Mouse (Mus musculus): Measurements from ENCODE around the gene Spata31d1a. TPM values are rescaled to one million over a fixed set of nuclear protein-coding genes. Genes with fewer than 3 reads are reported as not detected.
"Not testable (repeated sequence)": the region's sequence is repeated elsewhere in the genome, so short reads cannot be mapped to it uniquely, and the experiment has no call there.

The Spata31d1a gene
- polyA plus RNA-seq, 1 experiment from 2014 or later, result not detected

DNA sequence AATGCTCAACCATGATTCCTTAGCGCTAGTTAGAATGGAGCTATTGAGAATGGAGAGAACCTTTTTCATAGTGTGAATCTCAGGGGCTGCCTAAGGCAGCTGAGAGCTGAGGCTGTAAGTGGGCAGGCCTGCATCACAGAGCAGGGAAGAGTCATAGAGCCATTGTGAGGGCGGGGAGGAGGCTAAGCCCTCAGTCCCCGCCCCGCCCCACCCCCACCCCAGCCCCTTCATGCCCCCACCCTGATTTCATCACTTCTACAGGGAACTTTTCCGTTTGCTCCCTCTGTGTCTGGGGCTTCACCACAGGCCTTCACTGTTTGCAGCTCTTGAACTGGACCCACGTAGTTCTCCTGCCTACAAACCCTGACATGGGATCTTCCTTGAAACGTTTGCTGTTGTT lies 21.5 kb upstream of the Spata31d1a start, which contains the start of gene Spata31d1d:
Gene Spata31d1d (minus strand): TSS at position 101 of the 400 bp plus-strand sequence.
- ATAC-seq (ENCODE audit: insufficient number of reproducible peaks, insufficient read depth, low FRiP score, low TSS enrichment), result no peak

DNA sequence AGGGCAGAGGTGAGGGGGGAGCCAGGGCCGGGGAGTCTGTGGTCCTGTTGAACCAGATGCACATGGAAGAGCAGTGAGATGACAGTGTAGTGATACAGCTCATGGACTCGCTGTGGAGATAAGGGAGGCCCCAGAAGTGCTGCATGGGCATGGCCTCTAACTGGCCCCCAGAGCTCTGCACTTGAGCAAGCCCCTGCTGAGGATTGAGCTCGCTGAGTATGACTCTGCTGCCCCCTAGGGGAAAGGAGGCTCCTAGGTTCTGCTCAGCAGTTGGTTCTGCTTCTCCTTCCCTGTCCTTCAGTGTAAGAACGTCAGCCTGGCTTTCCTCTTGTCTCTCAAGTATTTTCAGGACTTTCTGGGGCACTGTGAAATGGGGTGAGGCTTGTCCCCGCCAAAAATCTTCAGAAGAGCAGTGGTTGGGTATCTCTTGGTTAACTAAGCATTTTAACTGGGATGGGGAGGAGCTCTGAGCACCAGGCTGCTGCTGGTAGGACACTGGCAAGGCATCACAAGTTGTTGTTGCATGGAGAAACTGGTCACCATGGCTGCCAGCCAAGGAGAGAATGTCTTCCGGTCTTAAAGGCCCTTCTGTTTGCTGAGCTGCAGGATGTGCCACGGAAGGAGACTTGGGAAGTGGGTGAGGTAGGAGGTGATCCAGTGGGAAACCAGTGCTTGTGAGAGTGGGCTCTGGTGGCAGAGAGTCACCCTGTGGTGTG lies 18.4 kb upstream of the Spata31d1a start:
- H3K27me3 ChIP-seq, result 0 out of 2 replicates have a peak, but pooled peaks cover 3% of the 10 kb centered on the region
- ATAC-seq (ENCODE audit: insufficient number of reproducible peaks, insufficient read depth, low FRiP score, low TSS enrichment), result peak; percentile 75
- no peak overlapping the region for H3K4me3 ChIP-seq
- no peak overlapping the region for H3K4me2 ChIP-seq (replicated peaks)
- H3K9me3 ChIP-seq, result no peaks in the 10 kb centered on the region
- H3K27ac ChIP-seq, result no peak overlapping the region
- peak overlapping the region; percentile 1; the same call in 1 of the 2 replicates for H3K9ac ChIP-seq
- no peaks in the 10 kb centered on the region for H3K4me1 ChIP-seq
- 31% methylated on average over 7 of the region's 7 CpGs for WGBS
- no peaks in the 10 kb centered on the region for H3K36me3 ChIP-seq

More for the DNA sequence above, 21.5 kb upstream of the Spata31d1a start, which contains the start of gene Spata31d1d:
- H3K4me1 ChIP-seq, result no peaks in the 10 kb centered on the region
- H3K27ac ChIP-seq, result no peak within 1 kb of the TSS
- H3K27me3 ChIP-seq, result 0 out of 2 replicates have a peak, but pooled peaks cover 3% of the 10 kb centered on the region
- no peak within 1 kb of the TSS for H3K9ac ChIP-seq
- WGBS, result 40% methylated on average over 7 of the region's 7 CpGs
- H3K36me3 ChIP-seq, result no peaks in the 10 kb centered on the region
- no peak within 1 kb of the TSS for H3K4me2 ChIP-seq (replicated peaks)
- no peaks in the 10 kb centered on the region for H3K9me3 ChIP-seq
- no peak within 1 kb of the TSS for H3K4me3 ChIP-seq

DNA sequence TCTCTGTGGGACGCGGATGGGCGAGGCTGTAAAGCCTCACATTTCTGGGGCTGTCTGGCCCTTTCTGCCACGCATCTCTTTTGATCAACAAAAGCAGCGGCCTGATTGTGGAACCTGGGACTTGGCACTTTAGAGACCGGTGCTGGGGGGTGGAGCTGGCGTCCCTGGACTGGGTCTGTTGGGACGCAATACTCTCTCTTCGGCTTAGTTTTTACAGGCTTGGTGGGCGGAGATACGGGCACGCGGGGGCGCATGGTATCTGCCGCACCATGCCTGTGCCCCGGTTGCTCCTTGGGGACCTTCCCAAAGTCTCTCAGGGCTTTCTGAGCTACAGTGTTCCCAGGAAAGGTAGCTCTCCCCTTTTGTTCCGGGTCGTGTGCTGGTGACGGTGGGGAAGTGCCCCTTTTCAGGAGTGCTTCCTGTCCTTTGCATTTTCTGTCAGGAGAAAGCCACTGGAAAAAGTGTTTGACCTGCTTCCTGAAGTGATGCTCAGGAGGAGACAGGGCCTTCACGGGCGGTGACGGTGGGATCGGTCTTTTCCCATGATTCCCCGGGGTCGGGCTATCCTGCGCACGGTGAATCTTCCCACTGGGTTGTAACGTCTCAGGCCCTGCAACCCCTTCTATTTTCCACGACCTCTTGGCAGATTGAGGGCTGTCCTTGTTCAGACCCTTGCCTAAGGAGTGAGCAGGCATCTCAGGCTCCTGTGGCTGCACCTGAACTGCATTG lies 16.2 kb upstream of the Spata31d1a start:
- Histone ChIP-seq H3K4me3 (no peak overlapping the region), H3K4me1 (no peaks in the 10 kb centered on the region), H3K4me2 (replicated peaks) (peak overlapping the region; percentile 32), H3K9me3 (no peaks in the 10 kb centered on the region), H3K27me3 (0 out of 2 replicates have a peak, but pooled peaks cover 3% of the 10 kb centered on the region), H3K9ac (no peak overlapping the region), H3K36me3 (no peaks in the 10 kb centered on the region), H3K27ac (no peak overlapping the region)
- ATAC-seq (ENCODE audit: insufficient number of reproducible peaks, insufficient read depth, low FRiP score, low TSS enrichment), result no peak
- 32% methylated on average over 29 of the region's 29 CpGs for WGBS

DNA sequence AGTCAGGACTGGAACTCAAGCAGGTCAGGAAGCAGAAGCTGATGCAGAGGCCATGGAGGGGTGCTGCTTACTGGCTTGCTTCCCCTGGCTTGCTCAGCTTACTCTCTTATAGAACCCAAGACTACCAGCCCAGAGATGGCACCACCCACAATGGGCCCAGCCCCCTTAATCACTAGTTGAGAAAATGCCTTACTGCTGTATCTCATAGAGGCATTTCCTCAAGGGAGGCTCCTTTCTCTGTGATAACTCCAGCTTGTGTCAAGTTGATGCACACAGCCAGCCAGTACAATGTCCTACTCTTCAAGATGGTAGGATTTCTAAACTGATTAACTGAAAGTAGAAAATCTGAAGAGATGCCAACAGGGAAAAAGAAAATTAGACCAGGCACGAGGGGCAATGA lies 12.0 kb upstream of the Spata31d1a start:
- not testable (repeated sequence) for H3K4me3 ChIP-seq; H3K4me2 ChIP-seq (replicated peaks); ATAC-seq (ENCODE audit: insufficient number of reproducible peaks, insufficient read depth, low FRiP score, low TSS enrichment); H3K36me3 ChIP-seq; H3K27ac ChIP-seq; H3K9me3 ChIP-seq; H3K9ac ChIP-seq; H3K27me3 ChIP-seq; H3K4me1 ChIP-seq
- WGBS, result 83% methylated on average over 1 of the region's 1 CpGs

DNA sequence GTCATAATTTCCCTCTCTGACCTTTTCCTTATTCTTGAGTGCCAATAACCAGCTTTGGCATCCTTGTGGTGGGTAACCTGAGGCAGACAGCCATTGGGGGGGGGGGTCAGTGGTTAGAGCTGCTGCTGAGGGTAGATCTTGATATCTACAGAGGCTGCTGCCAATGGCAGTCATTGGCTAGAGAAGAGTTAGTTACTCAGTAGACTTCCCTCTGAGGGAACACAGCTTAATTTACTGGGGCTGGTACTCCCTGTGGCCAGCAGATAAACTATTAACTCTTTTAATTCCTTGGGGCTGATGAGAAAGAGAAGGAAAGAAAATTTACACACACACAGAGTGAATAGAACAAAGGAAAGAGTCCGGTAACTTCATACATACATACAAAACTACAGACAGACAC lies 9.3 kb upstream of the Spata31d1a start:
- 0 out of 2 replicates have a peak, but pooled peaks cover 4% of the 10 kb centered on the region for H3K4me1 ChIP-seq
- H3K4me2 ChIP-seq (replicated peaks), result no peak overlapping the region
- 0 out of 2 replicates have a peak overlapping the region, but pooled peaks have one; percentile 30 for H3K27ac ChIP-seq
- no peak overlapping the region for H3K4me3 ChIP-seq
- no peaks in the 10 kb centered on the region for H3K9me3 ChIP-seq
- H3K9ac ChIP-seq, result no peak overlapping the region
- H3K27me3 ChIP-seq, result no peaks in the 10 kb centered on the region
- no peak for ATAC-seq (ENCODE audit: insufficient number of reproducible peaks, insufficient read depth, low FRiP score, low TSS enrichment)
- H3K36me3 ChIP-seq, result no peaks in the 10 kb centered on the region
- WGBS, result 86% methylated on average over 1 of the region's 1 CpGs

DNA sequence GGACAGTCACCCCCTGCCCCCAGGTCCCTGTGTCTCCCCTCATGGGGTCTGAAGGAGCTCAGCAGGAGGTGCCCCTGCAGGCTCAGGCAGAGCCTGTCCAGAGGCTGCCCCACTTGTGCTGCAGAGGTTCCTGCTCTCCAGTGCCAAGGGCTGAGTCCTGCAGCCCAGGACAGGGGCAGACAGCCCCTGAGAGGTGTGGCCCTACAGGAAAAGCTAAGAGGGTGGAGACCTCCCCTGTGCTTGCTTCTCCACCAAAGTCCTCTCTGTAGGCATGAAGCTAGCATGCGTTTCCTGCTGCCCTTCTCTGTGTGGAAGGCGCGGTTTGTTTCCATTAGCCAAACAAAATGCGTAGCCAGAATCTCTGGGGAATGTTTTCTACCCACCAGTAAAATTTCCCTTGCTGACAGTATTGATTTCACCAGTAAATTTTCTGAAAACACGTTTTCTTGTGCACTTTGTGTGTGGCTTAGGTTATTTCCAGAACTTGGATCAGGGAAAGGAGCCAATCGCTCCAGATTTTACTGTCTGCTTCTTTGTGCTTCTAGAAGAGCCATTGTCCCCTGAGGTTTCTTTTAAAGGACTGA lies 8.8 kb upstream of the Spata31d1a start:
- not testable (repeated sequence) for H3K9ac ChIP-seq; H3K9me3 ChIP-seq; H3K36me3 ChIP-seq; H3K4me1 ChIP-seq; H3K4me2 ChIP-seq (replicated peaks); H3K27me3 ChIP-seq; ATAC-seq (ENCODE audit: insufficient number of reproducible peaks, insufficient read depth, low FRiP score, low TSS enrichment); H3K4me3 ChIP-seq
- 0 out of 2 replicates have a peak overlapping the region, but pooled peaks have one; percentile 30 for H3K27ac ChIP-seq
- WGBS, result 21% methylated on average over 6 of the region's 6 CpGs

DNA sequence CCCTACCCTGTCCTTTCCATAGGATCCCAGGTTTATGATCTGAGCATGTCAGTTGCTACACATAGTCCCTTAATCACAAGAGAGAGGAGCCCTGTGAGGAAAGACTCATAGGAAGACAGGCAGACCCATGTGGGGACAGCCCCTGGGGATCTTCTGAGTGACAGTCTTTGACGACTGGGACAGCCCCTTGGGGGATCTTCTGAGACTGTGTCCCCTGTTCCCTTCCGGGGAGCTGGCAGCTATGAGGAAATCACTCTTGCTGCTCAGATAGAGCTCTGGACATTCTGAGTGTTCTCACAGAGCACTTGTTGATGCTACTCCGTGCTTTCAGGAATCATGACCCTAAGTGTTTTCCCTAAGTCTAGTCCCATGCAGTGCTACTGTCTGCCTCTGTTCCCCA lies 3.6 kb upstream of the Spata31d1a start:
- 31% methylated on average over 3 of the region's 3 CpGs for WGBS
- ATAC-seq (ENCODE audit: insufficient number of reproducible peaks, insufficient read depth, low FRiP score, low TSS enrichment), result no peak
- H3K27me3 ChIP-seq, result no peaks in the 10 kb centered on the region

DNA sequence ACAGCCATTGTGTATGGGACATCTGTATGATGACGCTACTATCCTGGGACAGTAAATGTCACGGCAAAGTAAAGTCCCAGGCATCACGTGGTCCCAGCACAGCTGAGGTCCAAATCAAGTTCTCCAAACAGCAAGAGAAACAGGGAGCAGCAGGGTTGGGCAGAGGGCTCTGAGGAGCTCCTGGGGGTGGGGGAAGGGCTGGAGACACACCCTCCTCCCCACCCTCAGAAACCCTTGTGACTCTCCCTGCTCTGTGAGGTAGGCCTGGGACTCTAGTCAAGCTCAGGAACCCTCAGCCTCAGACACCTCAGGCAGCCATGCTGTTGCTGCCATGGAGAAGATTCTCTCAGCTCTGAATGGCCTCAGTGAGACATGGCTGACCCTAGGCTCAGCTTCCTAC lies 1.9 kb upstream of the Spata31d1a start, which contains the start of gene Spata31d1b:
Gene Spata31d1b (plus strand): TSS at position 301 of the 400 bp plus-strand sequence.
- H3K9ac ChIP-seq; H3K4me3 ChIP-seq; H3K4me2 ChIP-seq (replicated peaks); H3K27ac ChIP-seq; H3K27me3 ChIP-seq; ATAC-seq (ENCODE audit: insufficient number of reproducible peaks, insufficient read depth, low FRiP score, low TSS enrichment); H3K9me3 ChIP-seq; H3K36me3 ChIP-seq; H3K4me1 ChIP-seq: not testable (repeated sequence)
- WGBS, result 75% methylated on average over 3 of the region's 3 CpGs

More for the DNA sequence above, 3.6 kb upstream of the Spata31d1a start:
- no peak overlapping the region for H3K27ac ChIP-seq
- no peak overlapping the region for H3K9ac ChIP-seq
- no peak overlapping the region for H3K4me2 ChIP-seq (replicated peaks)
- no peaks in the 10 kb centered on the region for H3K36me3 ChIP-seq
- no peak overlapping the region for H3K4me3 ChIP-seq
- H3K9me3 ChIP-seq, result no peaks in the 10 kb centered on the region
- H3K4me1 ChIP-seq, result no peaks in the 10 kb centered on the region

DNA sequence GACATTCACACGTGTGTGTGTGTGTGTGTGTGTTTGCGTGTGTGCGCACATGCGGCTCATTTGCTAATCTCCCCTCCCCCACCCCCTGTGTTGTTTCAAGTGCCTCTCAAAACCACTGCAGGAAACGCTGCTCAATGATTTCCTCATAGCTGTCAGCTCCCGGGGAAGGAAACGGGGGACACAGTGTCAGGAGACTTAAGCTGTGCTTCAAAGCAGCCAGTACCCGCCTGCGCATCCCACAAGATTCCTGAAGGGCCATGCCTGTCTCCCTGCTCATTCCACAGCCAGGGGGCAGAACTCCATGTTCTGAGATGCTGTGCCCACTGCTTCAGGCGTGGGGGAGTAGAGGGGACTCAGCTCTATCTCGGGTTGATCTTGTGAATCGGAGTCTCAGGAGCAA lies 5.6 kb downstream of the Spata31d1a start:
- ATAC-seq (ENCODE audit: insufficient number of reproducible peaks, insufficient read depth, low FRiP score, low TSS enrichment), result no peak
- WGBS, result 41% methylated on average over 12 of the region's 12 CpGs
- Histone ChIP-seq H3K4me2 (replicated peaks) (no peak overlapping the region), H3K27me3 (no peaks in the 10 kb centered on the region), H3K9me3 (no peaks in the 10 kb centered on the region), H3K4me3 (no peak overlapping the region), H3K36me3 (no peaks in the 10 kb centered on the region), H3K27ac (no peak overlapping the region), H3K4me1 (0 out of 2 replicates have a peak, but pooled peaks cover 7% of the 10 kb centered on the region), H3K9ac (no peak overlapping the region)

DNA sequence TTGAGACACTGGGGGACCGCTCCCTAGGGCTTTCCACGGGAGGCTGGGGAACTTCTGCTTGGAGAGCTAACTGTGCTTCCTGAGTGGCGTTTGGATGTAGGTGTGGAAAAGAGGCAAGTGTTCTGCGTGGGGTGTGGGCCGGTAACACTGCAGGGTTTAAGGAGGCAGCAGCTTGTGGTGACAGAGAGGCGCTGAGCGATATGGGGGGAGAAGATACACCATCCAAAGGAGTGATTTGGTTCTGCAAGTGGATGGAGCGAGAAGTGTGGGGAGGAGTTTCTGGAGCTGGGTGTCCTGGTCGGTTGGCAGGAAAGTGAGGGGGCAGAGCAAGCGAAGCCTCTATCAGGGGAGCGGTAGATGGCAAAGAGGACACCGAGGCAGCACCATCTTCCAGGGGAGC lies 6.6 kb downstream of the Spata31d1a start:
- 0 out of 2 replicates have a peak, but pooled peaks cover 7% of the 10 kb centered on the region for H3K4me1 ChIP-seq
- no peaks in the 10 kb centered on the region for H3K36me3 ChIP-seq
- H3K27me3 ChIP-seq, result no peaks in the 10 kb centered on the region
- H3K4me2 ChIP-seq (replicated peaks), result no peak overlapping the region
- no peak for ATAC-seq (ENCODE audit: insufficient number of reproducible peaks, insufficient read depth, low FRiP score, low TSS enrichment)
- H3K9me3 ChIP-seq, result no peaks in the 10 kb centered on the region
- H3K4me3 ChIP-seq, result no peak overlapping the region
- no peak overlapping the region for H3K9ac ChIP-seq
- H3K27ac ChIP-seq, result no peak overlapping the region
- WGBS, result 85% methylated on average over 12 of the region's 12 CpGs

DNA sequence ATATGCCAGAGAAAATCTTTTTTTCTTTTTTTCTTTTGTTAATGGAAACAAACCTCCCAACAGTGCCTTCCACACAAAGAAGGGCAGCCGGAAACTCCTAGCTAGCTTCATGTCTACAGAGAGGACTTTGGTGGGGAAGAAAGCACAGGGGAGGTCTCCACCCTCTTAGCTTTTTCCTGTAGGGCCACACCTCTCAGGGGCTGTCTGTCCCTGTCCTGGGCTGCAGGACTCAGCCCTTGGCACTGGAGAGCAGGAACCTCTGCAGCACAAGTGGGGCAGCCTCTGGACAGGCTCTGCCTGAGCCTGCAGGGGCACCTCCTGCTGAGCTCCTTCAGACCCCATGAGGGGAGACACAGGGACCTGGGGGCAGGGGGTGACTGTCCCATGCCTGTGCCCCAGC lies 10.0 kb downstream of the Spata31d1a start:
- not testable (repeated sequence) for H3K27ac ChIP-seq; ATAC-seq (ENCODE audit: insufficient number of reproducible peaks, insufficient read depth, low FRiP score, low TSS enrichment)
- 57% methylated on average over 1 of the region's 1 CpGs for WGBS

More for the DNA sequence above, 10.0 kb downstream of the Spata31d1a start:
- H3K4me2 ChIP-seq (replicated peaks); H3K4me3 ChIP-seq; H3K9ac ChIP-seq; H3K4me1 ChIP-seq; H3K36me3 ChIP-seq; H3K27me3 ChIP-seq; H3K9me3 ChIP-seq: not testable (repeated sequence)

All from embryonic facial prominence, embryonic 12.5 days (tissue).